Mouse (Mus musculus) bone marrow, adult 2 months (tissue): Measurements from ENCODE around the gene Nhp2.

Source experiments
- CTCF ChIP-seq: fragments of 200-500 bp; IDR thresholded peaks from 2 replicates; pipeline ENCODE4 v1.5.1; 2011; ENCODE audit warnings: low read length, control low read depth; ENCODE audit not compliant: control insufficient read depth, insufficient read depth
- POLR2A ChIP-seq: fragments of 200-500 bp; IDR thresholded peaks from 2 replicates; pipeline ENCODE4 v1.6.1; 2011; ENCODE audit warnings: low read depth, mild to moderate bottlenecking, control low read depth, low read length, borderline replicate concordance; ENCODE audit not compliant: control insufficient read depth

GRCm38 (mm10) chr11:51673291-51673690, 53.8 kb downstream of the Nhp2 start:
- TF ChIP-seq CTCF = no peak
- no peak for TF ChIP-seq POLR2A
